Mouse (Mus musculus) hindbrain, embryonic 12.5 days (tissue): ENCODE measurements around the gene Dok3. TPM values are rescaled to one million over a fixed set of nuclear protein-coding genes. Genes with fewer than 3 reads are reported as not detected.

Source experiments
- ATAC-seq: fragments of 200-750 bp; cut with Nextera tagmentation; 2 replicates; pipeline ENCODE4 v1.8.0; 2017; ENCODE audit warnings: moderate TSS enrichment; ENCODE audit not compliant: low FRiP score
- H3K27ac ChIP-seq: fragments of 300-500 bp; sonication (generic); 2 replicates; pipeline ENCODE4 v1.5.1; 2016; ENCODE audit warnings: mild to moderate bottlenecking
- H3K27me3 ChIP-seq: fragments of 300-500 bp; sonication (generic); 2 replicates; pipeline ENCODE4 v1.6.1; 2016; ENCODE audit warnings: mild to moderate bottlenecking
- H3K36me3 ChIP-seq: fragments of 300-500 bp; sonication (generic); 2 replicates; pipeline ENCODE4 v1.6.1; 2016; ENCODE audit warnings: mild to moderate bottlenecking
- H3K4me1 ChIP-seq: fragments of 300-500 bp; sonication (generic); 2 replicates; pipeline ENCODE4 v1.6.1; 2016
- H3K4me2 ChIP-seq: fragments of 300-500 bp; sonication (generic); replicated peaks from 2 replicates; pipeline ENCODE4 v1.6.1; 2016; ENCODE audit warnings: mild to moderate bottlenecking
- H3K4me3 ChIP-seq: fragments of 300-500 bp; sonication (generic); 2 replicates; pipeline ENCODE4 v1.5.1; 2016; ENCODE audit warnings: mild to moderate bottlenecking
- H3K9ac ChIP-seq: fragments of 300-500 bp; sonication (generic); 2 replicates; pipeline ENCODE4 v1.6.1; 2016; ENCODE audit warnings: mild to moderate bottlenecking, moderate library complexity
- H3K9me3 ChIP-seq: fragments of 300-500 bp; sonication (generic); replicated peaks from 2 replicates; pipeline ENCODE4 v1.6.1; 2016; ENCODE audit warnings: mild to moderate bottlenecking
- WGBS: fragments of 180-500 bp; shearing (Covaris S2); methylation state at CpG from one replicate; pipeline ENCODE4 v1.1.7; 2016; 5-methylcytosine and 5-hydroxymethylcytosine counted together
- polyA plus RNA-seq: library from polyadenylated mRNA; unstranded; fragments of >200 nt; fragmentation: Nextera tagmentation; extraction: Ambion mirVana; gene quantifications from 2 replicates; pipeline ENCODE4 v1.2.1, GENCODE M21; 2016

Dok3 gene
- polyA plus RNA-seq, 1 experiment from 2014 or later: 4.7 TPM

GRCm38 (mm10) chr13:55498906-55499305 lies 30.2 kb downstream of the Dok3 start:
- WGBS: 59% methylated on average over 11 of the region's 11 CpGs
- no peak for ATAC-seq
- Histone ChIP-seq H3K9me3 (no peaks in the 10 kb centered on the region), H3K4me1 (peaks cover 29% of the 10 kb centered on the region), H3K4me3 (no peak overlapping the region), H3K27me3 (no peaks in the 10 kb centered on the region), H3K4me2 (no peak overlapping the region), H3K9ac (no peak overlapping the region), H3K36me3 (peaks cover 29% of the 10 kb centered on the region), H3K27ac (no peak overlapping the region; the same call in 1 of the 2 replicates)

GRCm38 (mm10) chr13:55496661-55497060 lies 32.4 kb downstream of the Dok3 start:
- Histone ChIP-seq H3K9ac (no peak overlapping the region), H3K27me3 (no peaks in the 10 kb centered on the region; the same call in 1 of the 2 replicates), H3K9me3 (no peaks in the 10 kb centered on the region), H3K36me3 (peaks cover 9% of the 10 kb centered on the region; the same call in 1 of the 2 replicates), H3K4me2 (no peak overlapping the region), H3K4me3 (no peak overlapping the region), H3K4me1 (peaks cover 29% of the 10 kb centered on the region), H3K27ac (no peak overlapping the region)
- no peak for ATAC-seq
- WGBS: 89% methylated on average over 6 of the region's 6 CpGs

- Histone ChIP-seq H3K4me3 (no peak overlapping the region), H3K27me3 (no peaks in the 10 kb centered on the region; the same call in 1 of the 2 replicates), H3K27ac (no peak overlapping the region), H3K9ac (no peak overlapping the region), H3K9me3 (no peaks in the 10 kb centered on the region), H3K36me3 (peaks cover 9% of the 10 kb centered on the region; the same call in 1 of the 2 replicates), H3K4me1 (peaks cover 29% of the 10 kb centered on the region), H3K4me2 (0 out of 2 replicates have a peak overlapping the region, but pooled peaks have one; percentile 9)
- no peak for ATAC-seq
- 20% methylated on average over 4 of the region's 4 CpGs for WGBS
These were observed 33.4 kb downstream of the Dok3 start for GRCm38 (mm10) chr13:55495702-55496101.

GRCm38 (mm10) chr13:55494883-55495621 lies 34.0 kb downstream of the Dok3 start:
- H3K9ac ChIP-seq: peak overlapping the region; percentile 18; the same call in 1 of the 2 replicates
- H3K27me3 ChIP-seq: no peaks in the 10 kb centered on the region; the same call in 1 of the 2 replicates
- peaks cover 9% of the 10 kb centered on the region; the same call in 1 of the 2 replicates for H3K36me3 ChIP-seq
- no peak for ATAC-seq
- no peaks in the 10 kb centered on the region for H3K9me3 ChIP-seq
- H3K4me2 ChIP-seq: no peak overlapping the region
- no peak overlapping the region for H3K4me3 ChIP-seq
- peaks cover 29% of the 10 kb centered on the region for H3K4me1 ChIP-seq
- 24% methylated on average over 18 of the region's 18 CpGs for WGBS
- H3K27ac ChIP-seq: no peak overlapping the region

- WGBS: 39% methylated on average over 2 of the region's 2 CpGs
- Histone ChIP-seq H3K4me3 (no peak overlapping the region), H3K27me3 (no peaks in the 10 kb centered on the region; the same call in 1 of the 2 replicates), H3K9me3 (no peaks in the 10 kb centered on the region), H3K4me2 (no peak overlapping the region), H3K4me1 (peaks cover 29% of the 10 kb centered on the region), H3K9ac (no peak overlapping the region), H3K27ac (no peak overlapping the region), H3K36me3 (peaks cover 9% of the 10 kb centered on the region; the same call in 1 of the 2 replicates)
- ATAC-seq: no peak
These were observed 34.8 kb downstream of the Dok3 start for GRCm38 (mm10) chr13:55494257-55494656.

- peak within 1 kb of the TSS; percentile 99 for H3K27ac ChIP-seq
- no peaks in the 10 kb centered on the region for H3K9me3 ChIP-seq
- H3K4me1 ChIP-seq: peaks cover 43% of the 10 kb centered on the region
- peak; percentile 78 for ATAC-seq
- H3K4me3 ChIP-seq: peak within 1 kb of the TSS; percentile 98
- under 1% methylated on average over 41 of the region's 83 CpGs for WGBS
- no peaks in the 10 kb centered on the region; the same call in 1 of the 2 replicates for H3K27me3 ChIP-seq
- peaks cover 5% of the 10 kb centered on the region for H3K36me3 ChIP-seq
- peak within 1 kb of the TSS; percentile 96 for H3K4me2 ChIP-seq
- peak within 1 kb of the TSS; percentile 100 for H3K9ac ChIP-seq
These were observed 41.3 kb downstream of the Dok3 start, which contains the start of gene Dbn1 for GRCm38 (mm10) chr13:55487578-55488498. Dbn1 (minus strand) TSS chr13:55488111.

GRCm38 (mm10) chr13:55486916-55487577 lies 42.0 kb downstream of the Dok3 start:
- ATAC-seq: peak; percentile 35
- Histone ChIP-seq H3K4me2 (peak overlapping the region; percentile 96), H3K4me3 (peak overlapping the region; percentile 98), H3K4me1 (peaks cover 49% of the 10 kb centered on the region), H3K9me3 (no peaks in the 10 kb centered on the region), H3K27ac (peak overlapping the region; percentile 99), H3K36me3 (peaks cover 13% of the 10 kb centered on the region), H3K27me3 (no peaks in the 10 kb centered on the region), H3K9ac (peak overlapping the region; percentile 100)
- 0% methylated on average over 25 of the region's 29 CpGs for WGBS

GRCm38 (mm10) chr13:55486029-55486794 lies 42.9 kb downstream of the Dok3 start:
- WGBS: 35% methylated on average over 14 of the region's 14 CpGs
- Histone ChIP-seq H3K27ac (peak overlapping the region; percentile 99), H3K36me3 (peaks cover 22% of the 10 kb centered on the region), H3K9ac (peak overlapping the region; percentile 100), H3K4me1 (peaks cover 49% of the 10 kb centered on the region), H3K4me2 (peak overlapping the region; percentile 96), H3K27me3 (no peaks in the 10 kb centered on the region), H3K4me3 (peak overlapping the region; percentile 98), H3K9me3 (no peaks in the 10 kb centered on the region)
- no peak for ATAC-seq

GRCm38 (mm10) chr13:55484520-55485088 lies 44.5 kb downstream of the Dok3 start:
- peak overlapping the region; percentile 100 for H3K9ac ChIP-seq
- peak overlapping the region; percentile 99 for H3K27ac ChIP-seq
- peaks cover 38% of the 10 kb centered on the region for H3K36me3 ChIP-seq
- peaks cover 49% of the 10 kb centered on the region for H3K4me1 ChIP-seq
- no peaks in the 10 kb centered on the region for H3K27me3 ChIP-seq
- 17% methylated on average over 6 of the region's 7 CpGs for WGBS
- H3K9me3 ChIP-seq: no peaks in the 10 kb centered on the region
- H3K4me3 ChIP-seq: peak overlapping the region; percentile 98
- H3K4me2 ChIP-seq: peak overlapping the region; percentile 96
- no peak for ATAC-seq

GRCm38 (mm10) chr13:55483593-55483992 lies 45.5 kb downstream of the Dok3 start:
- no peaks in the 10 kb centered on the region for H3K27me3 ChIP-seq
- H3K9me3 ChIP-seq: no peaks in the 10 kb centered on the region
- WGBS: 12% methylated on average over 15 of the region's 15 CpGs
- peak; percentile 72 for ATAC-seq
- H3K4me3 ChIP-seq: peak overlapping the region; percentile 98
- peak overlapping the region; percentile 59 for H3K9ac ChIP-seq
- peak overlapping the region; percentile 99 for H3K27ac ChIP-seq
- peak overlapping the region; percentile 96 for H3K4me2 ChIP-seq
- peaks cover 48% of the 10 kb centered on the region for H3K36me3 ChIP-seq
- peaks cover 49% of the 10 kb centered on the region for H3K4me1 ChIP-seq

GRCm38 (mm10) chr13:55483071-55483470 lies 46.0 kb downstream of the Dok3 start:
- peaks cover 45% of the 10 kb centered on the region for H3K4me1 ChIP-seq
- peak overlapping the region; percentile 98 for H3K4me3 ChIP-seq
- no peak for ATAC-seq
- WGBS: 30% methylated on average over 9 of the region's 9 CpGs
- no peaks in the 10 kb centered on the region for H3K27me3 ChIP-seq
- H3K9me3 ChIP-seq: no peaks in the 10 kb centered on the region
- H3K4me2 ChIP-seq: peak overlapping the region; percentile 96
- H3K27ac ChIP-seq: peak overlapping the region; percentile 99
- peak overlapping the region; percentile 59 for H3K9ac ChIP-seq
- H3K36me3 ChIP-seq: peaks cover 51% of the 10 kb centered on the region
